Mouse (Mus musculus): ENCODE data around the gene Uqcc1. TPM values are rescaled to one million over a fixed set of nuclear protein-coding genes. Genes with fewer than 3 reads are reported as not detected.

Gene Uqcc1
- polyA plus RNA-seq, 1 experiment = 136 TPM

DNA sequence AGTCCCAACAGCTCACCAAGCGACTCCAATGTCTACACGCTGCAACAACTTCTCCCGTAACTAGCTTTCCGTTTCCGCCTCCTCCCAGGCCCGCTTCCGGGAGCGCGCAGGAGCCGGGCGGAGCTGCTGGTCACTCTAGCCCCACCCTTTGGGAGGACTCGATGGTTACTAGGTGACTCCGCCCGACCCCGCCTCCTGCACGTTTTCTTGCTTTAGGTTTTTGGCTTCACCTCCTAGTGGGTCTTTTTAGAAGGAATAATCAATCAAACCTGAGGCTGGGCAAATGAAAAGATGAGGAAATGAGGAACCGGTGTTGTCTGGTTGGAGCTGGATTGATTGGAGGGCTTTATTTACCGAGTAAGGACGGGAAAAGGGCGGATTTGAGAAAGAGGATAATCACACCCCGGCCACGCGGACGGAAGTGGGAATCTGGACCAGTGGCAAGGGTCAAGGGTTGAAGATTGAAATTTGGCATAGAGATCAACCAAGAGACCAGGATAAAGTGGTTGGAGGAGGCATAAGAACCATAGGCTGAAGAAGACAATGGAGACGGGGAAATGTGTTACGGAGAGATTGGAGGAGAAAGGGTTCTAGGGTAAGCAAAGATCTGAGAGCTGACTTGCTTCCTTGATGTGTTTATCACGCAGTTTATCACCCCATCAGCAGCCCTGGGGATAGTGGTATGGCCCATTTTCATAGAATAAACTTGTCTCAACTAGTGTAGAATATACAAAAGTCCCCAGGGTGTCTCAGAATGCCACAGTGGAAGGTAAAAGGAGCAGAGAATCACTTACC is 103.3 kb downstream of the Uqcc1 start, which contains the start of gene Eif6:
Eif6 (minus strand) TSS at position 296 of the 795 bp plus-strand sequence.
- WGBS = 3% methylated on average over 27 of the region's 27 CpGs
- 0 out of 2 replicates have a peak within 1 kb of the TSS, but pooled peaks have one; percentile 28 for H3K27ac ChIP-seq (ENCODE audit: insufficient read depth, low read depth, low read length)
- peaks cover 4% of the 10 kb centered on the region; the same call in 1 of the 2 replicates for H3K4me1 ChIP-seq (ENCODE audit: control insufficient read depth, insufficient read depth, low read length)
- TF ChIP-seq CTCF (IDR thresholded peaks at IDR 0.05; ENCODE audit: insufficient read depth, low read depth, low read length) (no peak), POLR2A (IDR thresholded peaks at IDR 0.05; ENCODE audit: insufficient read depth, low read depth, low read length) (no peak)
- H3K4me3 ChIP-seq (ENCODE audit: insufficient read depth, low read depth, low read length) = peak within 1 kb of the TSS; percentile 65

DNA sequence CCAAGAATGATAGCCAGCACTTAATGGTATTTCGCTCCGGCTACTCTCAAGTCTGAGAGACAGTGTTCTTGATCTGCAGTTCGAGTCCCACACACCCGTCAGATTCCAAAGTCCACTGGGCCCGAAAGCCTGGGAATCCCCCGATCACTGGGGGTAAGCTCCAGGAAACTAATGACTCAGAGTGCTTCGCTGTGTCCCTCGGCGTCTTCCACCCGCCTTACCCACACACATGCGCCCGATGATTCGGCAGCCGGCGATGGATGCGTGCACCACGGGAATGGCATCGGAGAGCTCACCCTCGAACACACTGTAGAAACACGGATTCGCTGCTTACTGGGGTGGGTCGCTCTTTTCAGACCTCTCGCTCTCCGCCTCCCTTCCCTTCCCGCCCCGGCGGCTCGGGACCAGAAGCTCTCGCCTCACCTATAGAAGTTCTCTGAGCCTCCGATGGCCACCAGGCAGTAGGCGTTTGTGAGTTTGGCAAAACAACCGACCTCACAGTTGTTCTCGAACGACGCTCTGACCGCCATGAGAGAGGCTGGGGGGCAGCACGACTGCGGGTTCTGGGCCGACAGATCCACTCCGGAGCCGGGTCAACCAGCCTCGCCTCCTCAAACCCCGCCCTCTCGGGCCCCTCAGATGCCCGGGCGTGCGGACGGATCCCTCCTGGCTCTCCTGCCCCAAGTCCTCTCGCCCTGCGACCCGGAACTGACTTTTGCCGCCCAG is 104.0 kb downstream of the Uqcc1 start:
- TF ChIP-seq CTCF (IDR thresholded peaks at IDR 0.05; ENCODE audit: insufficient read depth, low read depth, low read length) (no peak), POLR2A (IDR thresholded peaks at IDR 0.05; ENCODE audit: insufficient read depth, low read depth, low read length) (0 out of 2 replicates have a peak, but pooled peaks have one; percentile 17)
- Histone ChIP-seq H3K4me1 (ENCODE audit: control insufficient read depth, insufficient read depth, low read length) (peaks cover 4% of the 10 kb centered on the region; the same call in 1 of the 2 replicates), H3K27ac (ENCODE audit: insufficient read depth, low read depth, low read length) (no peak overlapping the region), H3K4me3 (ENCODE audit: insufficient read depth, low read depth, low read length) (peak overlapping the region; percentile 65)
- 2% methylated on average over 52 of the region's 52 CpGs for WGBS

- TF ChIP-seq POLR2A (IDR thresholded peaks at IDR 0.05; ENCODE audit: insufficient read depth, low read depth, low read length) = no peak
- no peak for TF ChIP-seq CTCF (IDR thresholded peaks at IDR 0.05; ENCODE audit: insufficient read depth, low read depth, low read length)
- peaks cover 13% of the 10 kb centered on the region for H3K4me1 ChIP-seq (ENCODE audit: control insufficient read depth, insufficient read depth, low read length)
- H3K27ac ChIP-seq (ENCODE audit: insufficient read depth, low read depth, low read length) = no peak overlapping the region
- no peak overlapping the region for H3K4me3 ChIP-seq (ENCODE audit: insufficient read depth, low read depth, low read length)
- WGBS = 95% methylated on average over 8 of the region's 8 CpGs
Observed at GRCm38 (mm10) chr2:155823722-155824121, 106.4 kb downstream of the Uqcc1 start.

DNA sequence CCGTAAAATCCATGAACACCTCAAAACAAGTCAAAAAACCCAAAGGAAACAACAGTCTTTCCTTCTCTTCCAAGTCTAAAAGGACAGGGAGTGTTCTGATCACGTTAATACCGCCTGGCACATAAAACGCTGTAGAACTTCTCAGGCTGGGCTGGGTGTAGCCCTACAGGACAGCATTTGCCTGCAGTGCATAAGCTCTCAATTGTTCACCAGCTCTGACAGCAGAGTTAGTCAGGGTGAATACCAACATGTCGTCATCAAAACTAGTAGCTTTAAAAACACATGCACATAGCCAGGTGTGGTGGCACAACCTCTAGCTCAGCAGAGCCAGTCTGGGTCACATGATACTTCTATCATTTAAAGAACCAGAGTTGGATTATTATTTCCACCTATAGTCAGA is 109.3 kb downstream of the Uqcc1 start:
- Histone ChIP-seq H3K27ac (ENCODE audit: insufficient read depth, low read depth, low read length) (no peak overlapping the region), H3K4me1 (ENCODE audit: control insufficient read depth, insufficient read depth, low read length) (peaks cover 27% of the 10 kb centered on the region), H3K4me3 (ENCODE audit: insufficient read depth, low read depth, low read length) (no peak overlapping the region)
- no peak for TF ChIP-seq POLR2A (IDR thresholded peaks at IDR 0.05; ENCODE audit: insufficient read depth, low read depth, low read length)
- TF ChIP-seq CTCF (IDR thresholded peaks at IDR 0.05; ENCODE audit: insufficient read depth, low read depth, low read length) = no peak
- 86% methylated on average over 5 of the region's 5 CpGs for WGBS

DNA sequence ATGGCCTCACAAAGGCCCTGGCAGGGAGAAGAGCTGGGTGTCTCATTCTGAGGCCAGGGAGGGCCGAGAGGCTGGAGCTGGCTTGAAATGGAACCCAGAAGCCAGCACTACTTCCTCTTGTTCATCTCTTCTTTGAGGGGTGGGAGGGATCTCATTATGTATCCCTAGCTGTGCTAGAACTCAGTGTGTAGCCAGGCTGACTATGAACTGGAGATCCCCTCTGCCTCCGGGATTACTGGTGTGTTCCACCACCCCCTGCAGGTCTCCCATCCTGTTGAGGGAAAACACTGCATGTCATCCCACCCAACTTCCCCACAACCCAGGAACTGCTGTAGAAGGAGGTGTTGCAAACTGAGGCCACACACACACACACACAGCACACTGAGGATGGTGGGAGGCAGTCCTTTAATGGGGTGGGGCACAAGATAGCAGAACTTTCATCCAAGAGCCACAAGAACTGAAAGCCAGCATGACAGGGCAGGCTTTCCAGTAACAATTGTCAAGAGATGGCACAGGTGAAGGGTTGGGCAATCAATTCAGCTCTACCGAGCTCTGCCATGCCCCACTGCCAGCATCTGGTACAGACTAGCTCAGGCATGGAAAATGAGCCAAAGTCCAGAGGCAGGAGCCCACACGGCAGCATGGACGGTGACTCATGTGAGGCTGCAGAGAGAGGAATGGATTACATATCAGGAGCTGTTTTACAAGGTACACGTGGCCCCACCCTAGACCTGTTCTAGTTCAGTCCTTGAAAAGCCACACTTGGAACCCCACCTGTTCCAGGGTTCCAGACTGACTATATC is 110.5 kb downstream of the Uqcc1 start:
- TF ChIP-seq CTCF (IDR thresholded peaks at IDR 0.05; ENCODE audit: insufficient read depth, low read depth, low read length) (no peak), POLR2A (IDR thresholded peaks at IDR 0.05; ENCODE audit: insufficient read depth, low read depth, low read length) (no peak)
- H3K4me3 ChIP-seq (ENCODE audit: insufficient read depth, low read depth, low read length) = peak overlapping the region; percentile 84
- H3K27ac ChIP-seq (ENCODE audit: insufficient read depth, low read depth, low read length) = peak overlapping the region; percentile 80
- WGBS = 41% methylated on average over 6 of the region's 6 CpGs
- H3K4me1 ChIP-seq (ENCODE audit: control insufficient read depth, insufficient read depth, low read length) = peaks cover 27% of the 10 kb centered on the region

DNA sequence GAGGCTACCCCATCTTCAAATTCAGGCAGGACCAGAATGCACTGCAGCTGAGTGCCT is 110.9 kb downstream of the Uqcc1 start, which contains the start of gene BC029722:
BC029722 (minus strand) TSS at position 35 of the 57 bp plus-strand sequence.
- peaks cover 27% of the 10 kb centered on the region for H3K4me1 ChIP-seq (ENCODE audit: control insufficient read depth, insufficient read depth, low read length)
- H3K4me3 ChIP-seq (ENCODE audit: insufficient read depth, low read depth, low read length) = peak within 1 kb of the TSS; percentile 84
- TF ChIP-seq CTCF (IDR thresholded peaks at IDR 0.05; ENCODE audit: insufficient read depth, low read depth, low read length) = no peak
- TF ChIP-seq POLR2A (IDR thresholded peaks at IDR 0.05; ENCODE audit: insufficient read depth, low read depth, low read length) = no peak
- peak within 1 kb of the TSS; percentile 80 for H3K27ac ChIP-seq (ENCODE audit: insufficient read depth, low read depth, low read length)

GRCm38 (mm10) chr2:155818596-155819391 is 111.3 kb downstream of the Uqcc1 start:
- under 1% methylated on average over 37 of the region's 37 CpGs for WGBS
- H3K4me3 ChIP-seq (ENCODE audit: insufficient read depth, low read depth, low read length) = peak overlapping the region; percentile 84
- H3K4me1 ChIP-seq (ENCODE audit: control insufficient read depth, insufficient read depth, low read length) = peaks cover 27% of the 10 kb centered on the region
- TF ChIP-seq CTCF (IDR thresholded peaks at IDR 0.05; ENCODE audit: insufficient read depth, low read depth, low read length) (no peak; the same call in 1 of the 2 replicates), POLR2A (IDR thresholded peaks at IDR 0.05; ENCODE audit: insufficient read depth, low read depth, low read length) (peak; percentile 86)
- peak overlapping the region; percentile 80 for H3K27ac ChIP-seq (ENCODE audit: insufficient read depth, low read depth, low read length)
